Mouse (Mus musculus) MEL-GATA-1-ER (cell line): ENCODE data around the gene Lyzl4.

ENCODE experiments used
- DNase-seq: peaks from one replicate; pipeline ENCODE4 v3.0.0-alpha.2; 2012; ENCODE audit warnings: low read depth; ENCODE audit errors: extremely low read depth

Gene Lyzl4

DNA sequence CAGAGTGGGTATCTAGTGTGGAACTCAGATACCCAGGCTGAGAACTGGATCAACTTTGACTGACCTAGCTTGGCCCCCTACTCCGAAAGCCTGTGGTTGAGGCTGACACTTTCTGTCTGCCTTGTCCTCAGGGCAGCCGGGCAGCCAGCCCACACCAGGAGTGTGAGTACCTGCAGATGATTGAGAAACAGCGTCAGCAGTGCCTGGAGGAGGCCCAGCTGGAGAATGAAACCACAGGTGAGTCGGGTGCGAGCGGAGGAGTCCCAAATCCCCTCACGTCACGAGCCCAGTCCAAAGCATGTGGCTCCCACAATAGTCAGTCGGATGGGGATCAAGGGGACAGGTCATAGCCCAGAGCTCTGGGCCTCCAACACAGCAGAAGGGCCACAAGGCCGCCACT lies 11.8 kb upstream of the Lyzl4 start:
- no peak for DNase-seq

DNA sequence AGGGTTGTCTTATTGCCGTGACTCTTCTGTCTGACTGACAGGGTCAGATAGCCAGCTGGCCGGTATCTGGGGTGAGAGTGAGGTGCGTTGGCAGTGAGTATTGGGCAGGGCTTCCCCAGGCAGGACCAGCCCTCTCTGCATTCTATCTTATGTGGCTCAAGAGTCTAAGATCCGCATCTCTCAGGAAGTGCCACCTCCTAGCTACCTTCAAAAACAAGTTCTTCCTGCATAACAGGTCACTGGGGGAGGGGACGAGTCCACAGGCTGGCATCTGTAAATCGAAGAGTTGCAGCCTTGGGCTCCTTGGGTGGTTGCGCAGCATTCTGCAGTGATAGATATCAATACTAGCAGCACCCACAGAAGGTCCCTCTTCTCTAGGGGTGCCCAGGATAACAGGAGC lies 5.1 kb upstream of the Lyzl4 start:
- no peak for DNase-seq

DNA sequence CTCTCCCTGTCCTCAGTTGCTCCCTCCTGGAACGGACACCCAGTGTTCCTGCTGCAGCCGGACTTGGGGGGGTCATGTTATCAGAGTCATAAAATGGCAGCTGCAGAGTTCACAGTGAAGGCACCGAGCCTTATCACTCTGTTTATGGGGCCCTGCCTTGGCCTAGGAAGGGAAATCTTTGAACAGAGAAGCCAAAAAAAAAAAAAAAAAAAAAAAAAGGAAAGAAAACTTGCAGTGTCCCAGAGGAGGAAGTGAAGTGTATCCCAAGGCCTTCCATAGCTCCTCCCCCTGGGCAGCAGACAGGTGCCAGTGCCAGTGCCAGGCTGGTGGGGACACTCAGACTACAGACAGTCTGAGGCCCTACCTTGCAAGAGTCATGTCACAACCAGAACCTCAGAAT lies 3.0 kb upstream of the Lyzl4 start:
- DNase-seq = no peak

DNA sequence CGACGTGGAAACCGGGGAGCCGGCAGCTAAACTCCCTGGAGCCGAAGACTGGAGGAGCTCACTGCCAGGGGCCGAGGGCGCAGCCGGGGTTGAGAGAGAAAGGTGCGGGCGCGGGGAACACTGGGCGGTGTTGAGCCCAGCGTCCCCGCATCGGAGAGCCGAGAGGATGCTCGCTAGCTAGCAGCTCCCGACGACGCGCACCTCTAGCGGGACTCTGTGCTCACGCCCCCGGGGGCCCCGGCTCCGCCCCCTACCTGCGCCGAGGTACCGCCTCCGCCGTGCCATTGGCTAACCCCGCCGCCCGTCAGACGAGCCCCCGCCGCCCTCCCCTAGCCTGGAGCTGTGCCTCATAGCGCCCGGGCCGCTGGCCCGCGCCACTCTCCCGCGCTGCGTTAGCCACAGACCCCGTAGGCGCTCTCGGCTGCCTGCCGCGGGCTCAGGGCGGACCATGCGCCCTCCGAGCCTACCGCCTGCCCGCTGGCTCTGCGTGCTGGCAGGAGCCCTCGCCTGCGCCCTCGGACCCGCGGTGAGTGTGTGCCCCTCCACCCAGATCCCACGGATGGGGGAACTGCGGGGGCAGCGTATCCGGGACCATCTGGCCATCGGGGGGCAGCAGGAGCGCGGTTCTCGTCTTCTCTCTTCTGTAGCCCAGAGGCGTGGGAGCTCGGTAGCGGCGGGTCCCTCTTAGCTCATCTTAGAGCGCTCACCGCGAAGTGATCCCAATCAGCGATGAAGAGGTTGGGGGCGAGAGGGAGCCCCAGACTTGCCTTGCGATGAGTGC lies 695 bp upstream of the Lyzl4 start, which contains the start of gene Vipr1:
Gene Vipr1 (plus strand): TSS at position 316 of the 781 bp plus-strand sequence.
- no peak for DNase-seq

DNA sequence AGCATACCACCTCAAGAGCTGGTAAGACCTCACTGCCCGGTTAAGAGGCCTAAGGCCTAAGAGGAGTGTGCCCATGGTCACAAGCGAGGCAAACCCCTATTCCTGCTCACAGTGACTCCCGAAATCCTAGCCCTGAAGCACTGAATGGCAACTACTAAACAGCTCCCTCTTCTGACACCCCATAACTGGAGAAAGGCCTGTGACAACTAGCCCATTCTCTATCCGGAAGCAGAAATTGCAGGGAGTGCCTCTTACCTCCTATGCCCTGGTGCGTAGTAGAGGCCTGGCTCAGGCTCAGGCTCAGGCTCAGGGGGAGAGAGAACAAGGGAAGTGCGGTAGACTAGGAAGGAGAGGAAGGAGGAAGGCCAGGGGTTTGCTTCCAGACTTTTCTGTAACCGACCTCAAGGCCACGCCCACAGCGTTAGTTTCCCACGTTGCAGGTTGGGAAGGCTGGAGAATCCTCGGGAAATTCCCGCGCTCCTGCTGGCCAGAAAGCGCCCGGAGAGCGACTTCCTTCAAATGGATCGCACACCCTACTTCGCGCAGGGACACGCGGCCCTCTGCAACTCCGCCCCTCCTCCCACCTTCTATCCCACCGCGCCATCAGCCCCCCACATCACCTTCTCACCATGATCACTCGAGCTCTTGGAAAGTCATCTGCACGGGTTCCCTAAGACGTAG lies 521 bp downstream of the Lyzl4 start:
- DNase-seq = no peak

DNA sequence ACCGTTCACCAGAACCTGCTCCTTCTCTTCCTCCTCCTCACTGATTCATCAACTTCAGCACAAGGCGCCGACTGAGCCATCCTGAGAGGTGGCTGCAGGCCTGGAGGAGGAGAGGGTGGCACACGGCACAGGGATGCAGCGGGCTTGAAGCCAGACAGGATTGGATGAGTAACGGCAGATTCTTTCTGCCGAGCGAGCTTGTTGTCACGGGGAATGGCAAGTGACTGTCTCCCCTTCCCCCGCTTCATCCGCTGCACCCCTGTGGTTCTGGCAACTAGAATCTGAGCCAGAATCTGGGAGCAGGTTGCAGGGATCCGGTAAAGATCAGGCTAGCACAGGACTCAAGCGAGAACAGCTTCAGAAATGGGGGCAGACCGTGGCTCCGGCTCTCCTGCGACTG lies 2.1 kb downstream of the Lyzl4 start:
- DNase-seq = no peak

DNA sequence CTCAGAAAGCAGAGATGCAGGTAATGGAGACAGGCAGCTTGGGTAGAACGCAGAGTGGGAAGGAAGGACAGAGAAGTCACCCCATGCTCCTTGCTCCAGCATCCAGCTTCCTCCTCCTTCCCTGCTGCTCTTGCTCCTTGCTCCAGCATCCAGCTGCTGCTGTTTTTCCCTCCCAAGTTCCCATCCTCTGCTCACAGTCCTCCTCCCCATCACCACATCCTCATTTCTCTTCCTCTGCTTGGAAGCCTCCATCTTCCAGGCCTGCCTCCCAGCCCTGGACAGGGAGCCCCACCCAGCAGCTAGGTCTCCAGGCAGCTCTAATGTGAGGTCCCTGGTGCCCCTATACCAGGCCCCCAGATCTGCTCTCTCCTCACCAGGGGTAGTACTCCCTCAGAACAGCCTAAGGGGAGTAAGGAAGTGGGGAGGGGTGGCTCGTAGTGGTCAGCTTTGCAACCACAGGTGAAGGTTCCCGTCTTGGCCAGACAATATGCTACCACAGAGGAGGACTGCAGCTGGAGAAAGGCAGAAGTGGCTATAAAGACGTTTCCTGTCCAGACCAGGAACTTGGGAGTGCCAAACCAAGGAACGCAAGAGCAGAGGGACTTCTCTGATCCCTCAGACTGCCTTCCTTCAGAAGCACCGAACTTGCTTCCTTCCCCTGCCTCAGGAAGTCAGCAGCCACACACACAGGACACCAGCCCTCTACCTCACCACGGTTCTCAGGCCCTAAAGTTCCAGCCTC lies 5.9 kb downstream of the Lyzl4 start:
- no peak for DNase-seq

DNA sequence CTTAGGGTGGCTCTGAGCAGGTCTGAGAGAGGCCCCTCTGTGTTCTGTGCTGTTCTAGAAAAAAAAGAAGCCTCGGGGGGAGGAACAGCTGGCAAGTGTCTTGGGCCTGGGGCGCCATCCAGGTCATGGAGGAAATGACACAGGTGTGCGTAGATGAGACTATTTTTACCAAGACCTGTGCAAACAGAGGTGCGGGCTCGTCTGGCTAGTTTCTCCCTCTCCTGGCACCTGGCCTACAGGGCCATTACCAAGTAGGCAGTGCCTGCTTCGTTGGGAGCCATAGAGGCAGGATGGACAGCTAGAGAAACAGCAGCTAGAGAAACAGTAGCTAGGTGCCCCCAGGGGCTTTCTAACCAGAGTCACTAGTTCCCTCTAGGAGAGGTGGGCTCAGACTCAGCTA lies 8.6 kb downstream of the Lyzl4 start:
- DNase-seq = no peak

DNA sequence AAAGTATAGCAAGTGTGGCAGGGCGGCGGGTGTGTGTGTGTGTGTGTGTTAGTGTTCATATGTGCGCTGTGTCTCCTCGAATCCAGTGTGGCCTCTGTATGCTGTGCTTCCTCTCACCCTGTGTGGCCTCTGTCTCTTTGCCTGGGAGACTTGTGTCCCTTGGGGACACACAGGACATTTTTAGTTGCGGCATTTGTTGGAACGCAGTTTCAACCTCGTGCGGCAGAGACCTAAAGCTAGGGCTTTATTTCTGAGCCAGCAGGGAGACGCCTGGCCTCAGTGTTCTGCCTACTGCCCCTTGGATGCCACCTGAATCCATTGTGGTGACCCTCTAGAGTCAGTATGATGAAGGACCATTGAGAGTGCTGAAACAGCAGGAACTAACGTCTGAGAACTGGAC lies 9.0 kb downstream of the Lyzl4 start:
- no peak for DNase-seq

DNA sequence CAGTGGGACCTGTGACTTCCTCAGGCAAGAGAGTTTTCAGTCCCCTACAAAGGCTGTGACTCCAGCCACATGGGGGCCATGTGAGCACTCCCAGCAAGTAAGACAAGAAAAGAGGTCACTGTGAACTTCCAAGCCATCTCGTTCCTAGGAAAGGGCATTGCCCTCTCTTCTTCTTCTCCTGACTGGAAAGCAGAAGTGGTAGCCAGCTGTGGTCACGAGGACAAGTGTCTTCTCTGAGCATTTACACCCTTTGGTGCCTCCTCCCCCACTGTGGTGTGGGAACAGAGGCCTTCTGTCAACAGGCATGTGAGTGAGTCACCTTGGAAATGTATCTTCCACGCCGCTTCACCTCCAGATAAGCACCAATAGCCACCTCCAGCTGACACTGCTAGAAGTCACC lies 9.9 kb downstream of the Lyzl4 start:
- DNase-seq = no peak

DNA sequence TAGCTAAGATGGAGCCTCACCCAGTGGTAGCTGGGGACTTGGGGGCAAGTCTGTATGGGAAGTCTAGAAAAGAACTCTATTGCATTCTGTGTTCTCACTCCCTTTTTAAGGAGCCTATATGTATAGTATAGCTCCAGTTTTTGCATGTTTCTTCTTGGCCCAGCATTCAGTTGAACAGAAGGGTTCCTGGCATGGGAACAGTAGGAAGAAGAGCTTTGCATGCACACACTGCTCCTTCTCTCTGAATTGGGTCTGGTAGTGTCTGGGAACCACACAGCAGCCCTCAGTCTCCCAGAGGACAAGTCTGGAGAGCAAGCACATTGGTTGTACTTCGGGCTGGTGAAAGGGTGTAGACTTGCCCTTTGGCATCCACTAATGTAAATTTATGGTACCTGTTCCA lies 11.3 kb downstream of the Lyzl4 start:
- DNase-seq = no peak

DNA sequence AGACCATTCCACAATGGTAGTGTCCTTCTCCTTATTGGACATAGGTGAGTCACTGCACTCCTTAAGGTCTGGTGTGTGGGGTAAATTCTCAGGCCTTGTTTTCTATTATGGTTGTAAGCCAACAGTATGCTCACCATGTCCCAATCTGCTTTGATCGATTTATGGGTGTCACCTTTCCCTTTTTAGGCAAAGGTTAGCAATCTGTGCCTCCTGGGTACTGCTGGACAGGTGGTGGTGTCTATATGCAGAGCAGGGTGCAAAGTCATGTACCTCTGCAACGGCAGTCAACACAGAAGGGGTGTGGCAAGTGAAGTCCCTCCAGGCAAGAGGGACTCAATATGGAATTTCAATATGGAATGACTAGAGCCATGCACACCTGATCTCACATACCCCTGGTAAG lies 17.0 kb downstream of the Lyzl4 start:
- DNase-seq = no peak

DNA sequence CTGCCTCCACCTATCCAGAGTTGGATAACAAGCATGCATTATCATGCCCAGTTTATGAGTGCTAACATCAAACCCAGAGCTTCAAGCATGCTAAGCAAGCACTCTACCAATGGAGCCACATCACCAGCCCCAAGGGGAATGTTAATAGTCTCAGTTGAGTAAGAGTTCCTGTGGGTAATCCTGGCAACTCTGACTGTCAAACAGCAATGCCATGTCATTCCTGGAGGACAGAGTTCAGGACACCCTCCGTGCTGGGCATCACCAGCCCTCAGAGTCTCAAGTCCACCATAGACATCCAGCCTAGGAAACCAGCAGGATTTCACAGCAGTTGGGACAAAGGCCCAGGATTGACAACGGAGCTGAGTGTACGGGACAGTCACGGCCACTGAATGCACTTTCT lies 18.7 kb downstream of the Lyzl4 start:
- DNase-seq = no peak

DNA sequence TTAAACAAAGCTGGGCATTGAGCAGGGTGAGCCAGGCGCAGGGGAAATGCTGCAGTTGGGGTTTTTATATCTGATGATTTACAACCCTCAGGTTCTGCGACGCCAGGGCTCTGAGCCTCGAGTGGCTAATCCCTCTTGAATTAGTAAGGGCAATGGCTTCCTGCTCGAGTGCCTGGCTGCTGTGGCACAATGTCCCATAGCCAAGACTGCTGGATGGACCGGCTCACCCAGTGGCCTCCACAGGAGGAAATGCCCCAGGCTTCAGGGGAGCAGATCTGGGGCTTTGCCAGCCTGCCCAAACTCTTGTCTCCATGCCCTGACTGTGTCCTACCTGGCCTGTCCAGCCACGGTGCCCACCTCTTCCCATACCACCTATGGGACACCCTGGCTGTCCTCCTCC lies 22.5 kb downstream of the Lyzl4 start:
- DNase-seq = no peak

DNA sequence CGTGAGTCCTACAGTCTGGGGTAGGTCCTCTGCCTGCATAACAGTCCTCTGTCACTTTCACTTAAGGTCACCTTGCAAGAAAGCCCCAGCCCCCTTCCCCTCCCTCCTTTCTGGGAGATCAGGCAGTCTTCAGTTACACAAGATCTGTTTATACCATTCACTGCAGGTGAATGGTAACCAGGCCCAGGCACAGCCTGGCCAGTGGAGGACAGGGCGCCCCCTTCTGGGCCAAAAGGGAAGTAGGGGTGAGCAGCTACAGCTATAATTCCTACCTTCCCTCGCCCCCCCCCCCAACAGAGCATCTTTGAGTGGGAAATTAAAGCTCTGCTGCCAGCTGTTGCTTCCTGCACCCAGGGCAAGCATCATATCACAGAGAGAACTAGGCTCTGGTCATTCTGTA lies 25.4 kb downstream of the Lyzl4 start:
- no peak for DNase-seq

DNA sequence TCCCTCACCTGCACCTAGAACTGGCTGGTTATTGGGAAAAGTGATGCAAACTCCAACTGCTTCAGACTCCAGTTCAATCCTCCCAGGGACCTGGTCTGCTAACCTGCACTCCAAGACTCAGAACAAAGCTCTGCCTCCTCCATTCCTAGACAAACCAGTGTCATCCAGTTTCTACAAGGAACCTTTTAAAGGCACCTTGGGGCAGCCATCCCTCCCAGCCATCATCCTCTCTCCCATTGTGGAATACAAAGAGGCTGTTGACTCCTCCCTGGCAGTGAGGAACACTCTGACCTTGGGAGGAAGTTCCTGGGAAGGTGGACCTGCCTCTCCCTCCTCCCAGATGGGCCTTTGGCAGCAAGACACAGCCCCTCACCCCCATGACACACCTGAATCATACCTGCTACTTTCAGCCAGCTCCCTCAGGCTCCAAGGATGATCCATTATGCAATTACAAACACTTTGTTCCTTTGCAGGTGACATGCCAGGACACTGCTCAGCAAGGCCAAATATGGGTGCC lies 27.6 kb downstream of the Lyzl4 start:
- no peak for DNase-seq

DNA sequence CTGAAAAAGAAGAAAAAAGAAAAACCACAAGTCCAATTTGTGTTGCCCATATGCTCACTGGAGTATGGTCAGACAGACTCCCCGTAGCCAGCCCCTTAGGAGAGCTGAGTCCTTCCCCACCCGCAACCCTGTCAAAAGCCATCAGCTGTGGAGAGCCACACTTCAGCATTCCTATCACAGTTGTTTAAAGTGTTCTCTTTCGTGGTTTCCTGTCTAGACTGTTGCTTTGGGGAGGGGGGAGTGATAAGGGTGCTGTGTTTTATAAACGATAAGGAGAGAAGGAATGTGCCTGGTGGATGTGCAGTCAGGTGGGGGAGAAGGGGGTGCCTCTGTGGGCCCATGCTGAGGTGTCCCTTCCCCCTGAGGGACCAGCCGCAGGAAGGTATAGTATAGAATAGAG lies 28.7 kb downstream of the Lyzl4 start:
- peak; percentile 18 for DNase-seq

DNA sequence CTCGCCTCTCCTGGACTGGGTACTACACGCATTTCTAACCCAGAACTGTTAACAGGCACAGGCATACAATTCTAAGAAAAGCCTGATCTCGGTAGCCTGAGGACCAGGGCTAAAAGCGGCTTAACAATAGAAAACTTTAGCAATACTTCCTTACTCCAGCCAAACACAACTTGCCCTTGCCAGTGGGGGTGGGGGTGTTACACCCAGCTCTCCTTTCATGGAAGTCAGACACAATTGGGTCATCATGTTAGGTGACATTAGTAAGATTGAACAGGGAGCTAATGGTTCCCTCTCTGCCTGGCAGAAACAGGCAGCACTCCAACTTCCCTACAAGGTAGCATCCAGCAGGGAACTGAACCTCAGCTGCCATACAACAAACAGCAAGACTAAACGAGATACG lies 32.5 kb downstream of the Lyzl4 start:
- DNase-seq = no peak

DNA sequence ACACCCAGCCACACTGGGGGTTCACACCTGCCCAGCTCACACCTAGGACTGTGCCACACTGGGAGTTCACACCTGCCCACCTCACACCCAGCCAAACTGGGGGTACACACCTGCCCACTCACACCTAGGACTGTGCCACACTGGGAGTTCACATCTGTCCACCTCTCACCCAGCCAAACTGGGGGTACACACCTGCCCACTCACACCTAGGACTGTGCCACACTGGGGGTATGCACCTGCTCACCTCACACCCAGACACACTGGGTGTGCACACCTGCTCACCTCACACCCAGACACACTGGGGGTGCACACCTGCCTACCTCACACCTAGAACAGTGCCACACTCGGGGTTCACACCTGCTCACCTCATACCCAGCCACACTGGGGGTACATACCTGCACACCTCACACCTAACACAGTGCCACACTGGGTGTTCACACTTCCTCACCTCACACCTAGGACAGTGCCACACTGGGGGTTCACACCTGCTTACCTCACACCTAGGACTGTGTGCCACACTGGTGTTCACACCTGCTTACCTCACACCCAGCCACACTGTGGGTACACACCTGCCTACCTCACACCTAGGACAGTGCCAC lies 35.3 kb downstream of the Lyzl4 start:
- DNase-seq = no peak

DNA sequence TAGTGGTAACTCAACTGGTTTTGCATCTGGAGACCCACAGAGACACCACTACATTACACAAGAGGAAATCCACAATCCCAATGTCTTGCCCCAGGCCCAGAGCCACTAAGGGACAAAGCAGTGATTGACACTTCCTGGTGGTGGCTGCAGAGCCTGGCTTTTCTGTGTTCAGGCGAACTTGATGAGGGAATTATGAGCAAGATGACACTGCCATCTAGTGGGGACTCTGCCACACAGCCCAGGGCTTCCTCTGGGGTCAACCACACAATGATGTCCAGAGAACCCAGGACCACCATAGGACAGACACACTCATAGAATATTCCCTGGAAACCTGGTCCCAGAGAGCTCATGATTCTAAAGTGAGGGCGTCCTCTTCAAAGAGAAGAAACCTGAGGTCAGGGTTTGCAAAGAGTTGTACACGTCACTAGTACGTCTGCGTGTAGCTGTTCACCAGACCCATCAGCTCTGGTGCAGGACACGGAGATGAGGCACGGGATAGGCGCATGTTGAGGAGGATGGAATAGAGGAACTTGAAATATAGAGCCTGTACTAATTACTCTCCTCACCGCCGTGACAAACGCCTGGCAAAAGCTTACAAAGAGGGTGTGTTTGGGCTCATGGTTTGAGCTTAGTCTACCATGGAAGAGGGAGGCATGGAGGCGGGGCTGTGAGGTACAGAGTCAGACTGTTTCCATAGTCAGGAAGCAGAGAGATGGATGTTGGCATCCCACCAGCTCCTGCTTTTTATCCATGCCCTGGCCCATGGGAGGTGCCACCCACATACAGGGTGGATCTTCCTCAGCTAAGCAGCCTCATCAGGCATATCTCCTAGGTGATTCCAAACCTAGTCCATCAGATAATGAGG lies 36.2 kb downstream of the Lyzl4 start:
- DNase-seq = peak; percentile 4

DNA sequence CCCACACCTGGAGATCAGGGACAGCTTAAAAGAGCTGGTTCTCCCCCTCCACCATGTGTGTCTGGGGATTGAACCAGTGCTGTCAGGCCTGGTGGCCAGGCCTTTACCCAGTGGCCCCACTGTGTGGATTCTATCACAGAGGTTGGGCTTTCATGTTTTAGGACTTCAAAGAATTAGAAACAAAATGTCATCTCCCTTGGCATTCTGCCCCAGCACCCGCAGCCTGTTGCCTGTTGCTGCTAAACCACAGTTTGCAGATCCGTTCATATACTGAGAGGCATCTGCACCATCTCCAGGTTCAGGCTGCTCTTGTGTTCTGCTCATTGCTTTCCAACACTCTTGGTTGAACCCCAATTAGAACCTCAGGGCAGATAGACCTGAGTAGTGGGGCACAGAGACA lies 39.5 kb downstream of the Lyzl4 start:
- no peak for DNase-seq
